ENCODE assay signal across 8 mouse cellular contexts in genomic region chr3:108885686-108886530, GRCm38 (mm10). TPM values are rescaled to one million over a fixed set of nuclear protein-coding genes. Genes with fewer than 3 reads are reported as not detected.
DNase-seq lines count a peak whose midpoint lies in the region; ATAC-seq and TF ChIP-seq lines count a peak whose summit lies in the region.
"Had no signal": no experiment of that assay in that cellular context is flagged by ENCODE, and none has a peak within 500 bp of the region (broad histone marks: within the 10 kb centered on the region; RNA-seq: fewer than 3 reads in every experiment).

No protein-coding gene starts in this region.

- WGBS in heart, embryonic 14.5 days = 28% methylated on average over 9 of the region's 9 CpGs
- 36% methylated on average over 9 of the region's 9 CpGs for whole genome bisulfite sequencing in lung, embryonic 15.5 days
- 46% methylated on average over 9 of the region's 9 CpGs for WGBS in stomach, embryonic 14.5 days
- WGBS in kidney, adult 2 months = 64% methylated on average over 9 of the region's 9 CpGs

- TF ChIP-seq CTCF in kidney, adult 2 months (conservative IDR thresholded peaks at IDR 0.05; ENCODE audit: insufficient read depth, insufficient read length, low read depth, low read length) = no peak

- H3K27me3 ChIP-seq in heart, embryonic 14.5 days (ENCODE audit: control insufficient read depth, insufficient read depth, low read length) = no peaks in the 10 kb centered on the region
- H3K27me3 ChIP-seq in lung, embryonic 15.5 days = no peaks in the 10 kb centered on the region
- no peaks in the 10 kb centered on the region for H3K27me3 ChIP-seq in stomach, embryonic 14.5 days (ENCODE audit: control insufficient read depth, insufficient read depth, low read length)
- H3K27me3 ChIP-seq in kidney, adult 2 months (replicated peaks; ENCODE audit: control insufficient read depth, insufficient read depth, low read length) = no peaks in the 10 kb centered on the region; the same call in 1 of the 2 replicates
- H3K27me3 ChIP-seq: embryonic facial prominence, embryonic 12.5 days had no signal

- peaks cover 17 to 33% of the 10 kb centered on the region in 2 experiments for H3K4me1 ChIP-seq in heart, embryonic 14.5 days (ENCODE audit: control insufficient read depth in 2 of 2, insufficient read depth in 2 of 2, low read length in 2 of 2)
- peaks cover 19% of the 10 kb centered on the region for H3K4me1 ChIP-seq in lung, embryonic 15.5 days
- H3K4me1 ChIP-seq in stomach, embryonic 14.5 days (ENCODE audit: control insufficient read depth, insufficient read depth, low read length) = peaks cover 1% of the 10 kb centered on the region; the same call in 1 of the 2 replicates
- no peaks in the 10 kb centered on the region for H3K4me1 ChIP-seq in kidney, adult 2 months (ENCODE audit: control insufficient read depth, insufficient read depth, low read length)

- H3K4me3 ChIP-seq in heart, embryonic 14.5 days (ENCODE audit: control insufficient read depth in 1 of 2, insufficient read depth in 1 of 2, low read depth in 1 of 2, low read length in 2 of 2) = no peak overlapping the region
- H3K4me3 ChIP-seq in lung, embryonic 15.5 days = no peak overlapping the region
- H3K4me3 ChIP-seq in stomach, embryonic 14.5 days (ENCODE audit: low read depth, low read length) = no peak overlapping the region
- H3K4me3 ChIP-seq in kidney, adult 2 months (ENCODE audit: insufficient read depth, low read depth, low read length) = no peak overlapping the region
- H3K4me3 ChIP-seq: embryonic facial prominence, embryonic 12.5 days had no signal

- H3K27ac ChIP-seq in heart, embryonic 14.5 days (replicated peaks in 1 of 2; ENCODE audit: control insufficient read depth in 1 of 2, insufficient read depth in 1 of 2, low read depth in 2 of 2, low read length in 2 of 2) = peak overlapping the region; percentile 64 to 66; a peak in 3 of 4 replicates
- H3K27ac ChIP-seq in lung, embryonic 15.5 days = peak overlapping the region; percentile 79
- H3K27ac ChIP-seq in stomach, embryonic 14.5 days (ENCODE audit: low read length) = no peak overlapping the region; the same call in 1 of the 2 replicates
- no peak overlapping the region for H3K27ac ChIP-seq in kidney, adult 2 months (ENCODE audit: insufficient read depth, low read depth, low read length)
- H3K27ac ChIP-seq: embryonic facial prominence, embryonic 12.5 days had no signal

- no peaks in the 10 kb centered on the region for H3K36me3 ChIP-seq in heart, embryonic 14.5 days (ENCODE audit: control insufficient read depth, insufficient read depth, low read length)
- no peaks in the 10 kb centered on the region for H3K36me3 ChIP-seq in lung, embryonic 15.5 days
- no peaks in the 10 kb centered on the region for H3K36me3 ChIP-seq in stomach, embryonic 14.5 days (ENCODE audit: control insufficient read depth, insufficient read depth, low read length)
- no peaks in the 10 kb centered on the region for H3K36me3 ChIP-seq in kidney, adult 2 months (ENCODE audit: control insufficient read depth, insufficient read depth, low read length)
- H3K36me3 ChIP-seq: embryonic facial prominence, embryonic 12.5 days had no signal

- TF ChIP-seq POLR2A in kidney, adult 2 months (IDR thresholded peaks at IDR 0.05; ENCODE audit: low read depth, low read length) = no peak

- peak; percentile 83 for ATAC-seq in heart, embryonic 14.5 days (ENCODE audit: insufficient number of reproducible peaks, insufficient read depth, low FRiP score, low read depth)
- ATAC-seq in lung, embryonic 15.5 days (ENCODE audit: borderline replicate concordance, extremely low read depth, low FRiP score, low TSS enrichment) = peak; percentile 87
- ATAC-seq in stomach, embryonic 14.5 days (ENCODE audit: insufficient number of reproducible peaks, insufficient read depth, low FRiP score, low read depth) = peak; percentile 63; the same call in 1 of the 2 replicates

- peak; percentile 71 for DNase-seq in embryo, embryonic 10.5 days (ENCODE audit: low spot score)
- no peak for DNase-seq in frontal cortex, postnatal 36 days (ENCODE audit: low spot score in 2 of 2)
- DNase-seq in kidney, adult 2 months = no peak
- no peak for DNase-seq in layer of hippocampus, postnatal 25 days (ENCODE audit: extremely low spot score in 1 of 2, low spot score in 1 of 2)

- peak overlapping the region; percentile 40 for H3K4me2 ChIP-seq in heart, embryonic 14.5 days (ENCODE audit: low read length)
- no peak overlapping the region for H3K4me2 ChIP-seq in lung, embryonic 15.5 days
- H3K4me2 ChIP-seq in stomach, embryonic 14.5 days (replicated peaks; ENCODE audit: low read depth, low read length) = no peak overlapping the region
- H3K4me2 ChIP-seq: embryonic facial prominence, embryonic 12.5 days had no signal

- H3K9me3 ChIP-seq in heart, embryonic 14.5 days (ENCODE audit: control insufficient read depth, low read length) = no peaks in the 10 kb centered on the region
- H3K9me3 ChIP-seq in lung, embryonic 15.5 days = no peaks in the 10 kb centered on the region
- no peaks in the 10 kb centered on the region for H3K9me3 ChIP-seq in stomach, embryonic 14.5 days (ENCODE audit: control insufficient read depth, low read depth, low read length)
- H3K9me3 ChIP-seq: embryonic facial prominence, embryonic 12.5 days had no signal

- H3K9ac ChIP-seq in heart, embryonic 14.5 days (ENCODE audit: low read length) = no peak overlapping the region
- H3K9ac ChIP-seq in lung, embryonic 15.5 days = no peak overlapping the region
- H3K9ac ChIP-seq in stomach, embryonic 14.5 days (replicated peaks; ENCODE audit: low read depth, low read length) = no peak overlapping the region
- H3K9ac ChIP-seq: embryonic facial prominence, embryonic 12.5 days had no signal

RNA-seq across cellular contexts. Expression of gene Fndc7, which starts 3.9 kb away (rescaled TPM):
- 0.05 and 0.20 TPM in 2 replicates for polyA plus RNA-seq in heart, embryonic 14.5 days (2014; fragmentation: Nextera tagmentation; extraction: Ambion mirVana)
- 0.23 and 0.42 TPM in 2 replicates for polyA plus RNA-seq in lung, embryonic 15.5 days (2015; fragmentation: Nextera tagmentation; extraction: Ambion mirVana)
- not detected in 2 replicates for polyA plus RNA-seq in stomach, embryonic 14.5 days (2014; fragmentation: Nextera tagmentation; extraction: Ambion mirVana)
- 0.23 and 0.25 TPM in 2 replicates for polyA plus RNA-seq in kidney, adult 2 months (2012; rRNA removed)
- under 1 TPM in 1 of 2 experiments, not detected in 1; 0.23 TPM for total RNA-seq in layer of hippocampus, postnatal 25 days (2021)

RNA-seq across cellular contexts. Expression of gene Prpf38b, which starts 25.6 kb away (rescaled TPM):
- 37.5 and 47.5 TPM in 2 replicates for polyA plus RNA-seq in heart, embryonic 14.5 days (2014; fragmentation: Nextera tagmentation; extraction: Ambion mirVana)
- 73.4 and 81.9 TPM in 2 replicates for polyA plus RNA-seq in lung, embryonic 15.5 days (2015; fragmentation: Nextera tagmentation; extraction: Ambion mirVana)
- 73.7 and 77.1 TPM in 2 replicates for polyA plus RNA-seq in stomach, embryonic 14.5 days (2014; fragmentation: Nextera tagmentation; extraction: Ambion mirVana)
- polyA plus RNA-seq in kidney, adult 2 months (2012; rRNA removed) = 19.7 and 31.5 TPM in 2 replicates
- total RNA-seq in layer of hippocampus, postnatal 25 days (2021) = 10 to 100 TPM; 36.4 to 50.8 TPM

RNA-seq across cellular contexts. Expression of gene Stxbp3, which starts 45.6 kb away (rescaled TPM):
- polyA plus RNA-seq in heart, embryonic 14.5 days (2014; fragmentation: Nextera tagmentation; extraction: Ambion mirVana) = 28.4 and 31.6 TPM in 2 replicates
- 38.8 and 43.1 TPM in 2 replicates for polyA plus RNA-seq in lung, embryonic 15.5 days (2015; fragmentation: Nextera tagmentation; extraction: Ambion mirVana)
- 41.4 and 43.6 TPM in 2 replicates for polyA plus RNA-seq in stomach, embryonic 14.5 days (2014; fragmentation: Nextera tagmentation; extraction: Ambion mirVana)
- polyA plus RNA-seq in kidney, adult 2 months (2012; rRNA removed) = 10.5 and 14.4 TPM in 2 replicates
- total RNA-seq in layer of hippocampus, postnatal 25 days (2021) = 10 to 100 TPM; 24.3 to 26.4 TPM

RNA-seq across cellular contexts. Expression of gene Henmt1, which starts 53.8 kb away (rescaled TPM):
- not detected in 2 replicates for polyA plus RNA-seq in heart, embryonic 14.5 days (2014; fragmentation: Nextera tagmentation; extraction: Ambion mirVana)
- polyA plus RNA-seq in lung, embryonic 15.5 days (2015; fragmentation: Nextera tagmentation; extraction: Ambion mirVana) = 0.32 and 0.42 TPM in 2 replicates
- 0.43 and 0.78 TPM in 2 replicates for polyA plus RNA-seq in stomach, embryonic 14.5 days (2014; fragmentation: Nextera tagmentation; extraction: Ambion mirVana)
- polyA plus RNA-seq in kidney, adult 2 months (2012; rRNA removed) = 0.06 TPM in 1 of 2 replicates, not detected in the other
- total RNA-seq in layer of hippocampus, postnatal 25 days (2021) = 1 to 10 TPM; 3.6 to 4.1 TPM

RNA-seq across cellular contexts. Expression of gene Gm9857, which starts 54.3 kb away (rescaled TPM):
- not detected in 2 replicates for polyA plus RNA-seq in heart, embryonic 14.5 days (2014; fragmentation: Nextera tagmentation; extraction: Ambion mirVana)
- not detected in 2 replicates for polyA plus RNA-seq in lung, embryonic 15.5 days (2015; fragmentation: Nextera tagmentation; extraction: Ambion mirVana)
- not detected in 2 replicates for polyA plus RNA-seq in stomach, embryonic 14.5 days (2014; fragmentation: Nextera tagmentation; extraction: Ambion mirVana)
- polyA plus RNA-seq in kidney, adult 2 months (2012; rRNA removed) = 0.31 and 0.38 TPM in 2 replicates
- total RNA-seq in layer of hippocampus, postnatal 25 days (2021) = not detected
- polyA plus RNA-seq: embryonic facial prominence, embryonic 12.5 days had no signal

Comparison
In these comparisons a context has a peak if more than half of its experiments do, and no peak if none do; other contexts are left out.
1. H3K27ac ChIP-seq: peak in heart, embryonic 14.5 days (2 of 2) and lung, embryonic 15.5 days (single experiment); none in stomach, embryonic 14.5 days (single experiment) and kidney, adult 2 months (single experiment).
2. Peak in every context shown above with its lines, with median percentiles within 50 percentile points of each other: ATAC-seq.